Mouse (Mus musculus) G1E (cell line): ENCODE results near the gene Tmem132b. TPM values are rescaled to one million over a fixed set of nuclear protein-coding genes. Genes with fewer than 3 reads are reported as not detected.

Experiments
- ATAC-seq: 2 replicates; pipeline ENCODE4 v1.8.0; 2016; ENCODE audit warnings: mild to moderate bottlenecking; ENCODE audit not compliant: insufficient number of reproducible peaks, poor library complexity, low FRiP score, severe bottlenecking; ENCODE audit errors: extremely low read depth
- DNase-seq: peaks from one replicate; pipeline ENCODE4 v3.0.0; 2012; ENCODE audit warnings: low spot score
- H3K27me3 ChIP-seq: 2 replicates; pipeline ENCODE4 v1.6.1; 2012; ENCODE audit warnings: mild to moderate bottlenecking, low read length, inconsistent platforms; ENCODE audit not compliant: insufficient read depth
- H3K36me3 ChIP-seq: replicated peaks from 2 replicates; pipeline ENCODE3; 2012; ENCODE audit warnings: mild to moderate bottlenecking, inconsistent platforms
- H3K4me1 ChIP-seq: 2 replicates; pipeline ENCODE4 v1.6.1; 2012; ENCODE audit warnings: low read depth, low read length, inconsistent platforms, mixed read lengths; ENCODE audit not compliant: insufficient read depth
- H3K4me3 ChIP-seq: 2 replicates; pipeline ENCODE4 v1.5.1; 2012; ENCODE audit warnings: low read depth, mild to moderate bottlenecking, inconsistent platforms, low read length, moderate library complexity, mixed read lengths
- H3K9me3 ChIP-seq: replicated peaks from 2 replicates; pipeline ENCODE4 v1.6.1; 2012; ENCODE audit warnings: inconsistent platforms
- CTCF ChIP-seq: IDR thresholded peaks from 2 replicates; pipeline ENCODE4 v1.5.1; 2012; ENCODE audit warnings: low read depth, low read length, inconsistent platforms, mixed read lengths
- GATA1 ChIP-seq: IDR thresholded peaks from 2 replicates; pipeline ENCODE4 v1.6.1; 2012; ENCODE audit warnings: borderline replicate concordance, low read length, inconsistent platforms, mixed read lengths
- GATA2 ChIP-seq: IDR thresholded peaks from 2 replicates; pipeline ENCODE4 v1.6.1; 2012; ENCODE audit warnings: low read depth, low read length, inconsistent platforms, borderline replicate concordance
- POLR2AphosphoS5 ChIP-seq: IDR thresholded peaks from 2 replicates; pipeline ENCODE4 v1.6.1; 2012; ENCODE audit warnings: low read depth, low read length, inconsistent platforms; ENCODE audit not compliant: insufficient replicate concordance
- TAL1 ChIP-seq: conservative IDR thresholded peaks from 2 replicates; pipeline ENCODE4 v1.6.1; 2012; ENCODE audit warnings: low read depth, low read length, inconsistent platforms, mixed read lengths
- polyA plus RNA-seq: library from polyadenylated mRNA; stranded (reverse); fragments of >175 nt; gene quantifications from 2 replicates; pipeline ENCODE4 v1.2.3, GENCODE M21; 2012
- total RNA-seq, 2 experiments: library from RNA; stranded (forward) in 1 of 2; stranded (reverse) in 1 of 2; fragments of 200-1000 nt in 1 of 2; fragments of >200 nt in 1 of 2; fragmentation: Nextera tagmentation in 1 of 2; gene quantifications; 2 replicates each; pipeline ENCODE4 v1.2.3; 2014 to 2017

Gene Tmem132b
- total and polyA plus RNA-seq, 3 experiments, result 0.11 TPM; not detected in 2

DNA sequence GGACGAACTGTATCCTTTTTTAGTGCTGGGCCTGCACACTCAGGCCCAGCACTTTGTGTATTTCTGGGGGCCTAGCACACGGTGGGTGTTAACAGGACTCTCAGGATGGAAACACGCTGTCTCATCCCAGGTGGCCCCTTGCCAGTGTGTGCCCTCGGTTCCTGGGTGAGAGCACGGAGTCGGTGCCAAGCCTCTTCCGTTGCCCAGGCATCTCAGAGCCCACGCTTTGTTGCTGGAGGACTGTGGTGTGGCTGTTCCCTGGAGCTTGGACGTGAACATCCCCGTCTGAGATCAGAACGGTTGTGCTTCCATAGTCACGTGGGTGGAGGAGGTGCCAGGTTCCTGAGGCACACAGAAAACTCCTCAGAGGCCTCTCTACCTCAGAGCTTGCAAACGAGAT lies 47.1 kb downstream of the Tmem132b start:
- TF ChIP-seq CTCF (no peak), TAL1 (no peak), GATA2 (no peak), GATA1 (no peak), POLR2AphosphoS5 (no peak)
- DNase-seq (no peak), ATAC-seq (no peak)
- Histone ChIP-seq H3K27me3 (no peaks in the 10 kb centered on the region), H3K4me3 (no peak overlapping the region; the same call in 1 of the 2 replicates), H3K36me3 (no peaks in the 10 kb centered on the region), H3K9me3 (peaks cover 67% of the 10 kb centered on the region), H3K4me1 (no peaks in the 10 kb centered on the region)

DNA sequence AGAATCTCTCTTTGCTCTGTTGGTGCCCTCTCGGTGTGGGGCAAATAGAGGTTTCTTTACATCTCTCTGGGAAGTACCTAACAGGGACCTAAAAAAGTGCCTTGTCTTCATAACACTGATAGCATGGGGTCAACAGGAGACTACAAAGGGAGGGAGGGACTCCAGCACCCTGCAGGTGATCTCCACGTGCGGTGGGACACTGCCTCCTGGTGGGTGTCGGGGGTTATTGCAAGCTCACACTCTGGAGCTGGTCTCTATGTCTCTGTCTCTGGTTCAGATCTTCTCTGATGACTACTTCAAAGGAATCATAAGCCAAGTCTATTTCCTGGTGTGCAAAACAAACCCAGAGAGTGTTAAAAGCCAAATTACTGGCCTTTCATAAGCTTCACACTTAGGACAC lies 47.6 kb downstream of the Tmem132b start:
- Histone ChIP-seq H3K9me3 (peaks cover 68% of the 10 kb centered on the region), H3K36me3 (no peaks in the 10 kb centered on the region), H3K27me3 (no peaks in the 10 kb centered on the region), H3K4me3 (no peak overlapping the region), H3K4me1 (no peaks in the 10 kb centered on the region)
- ATAC-seq, result no peak
- TF ChIP-seq GATA2 (no peak), CTCF (no peak), TAL1 (no peak), GATA1 (no peak), POLR2AphosphoS5 (no peak)
- no peak for DNase-seq

DNA sequence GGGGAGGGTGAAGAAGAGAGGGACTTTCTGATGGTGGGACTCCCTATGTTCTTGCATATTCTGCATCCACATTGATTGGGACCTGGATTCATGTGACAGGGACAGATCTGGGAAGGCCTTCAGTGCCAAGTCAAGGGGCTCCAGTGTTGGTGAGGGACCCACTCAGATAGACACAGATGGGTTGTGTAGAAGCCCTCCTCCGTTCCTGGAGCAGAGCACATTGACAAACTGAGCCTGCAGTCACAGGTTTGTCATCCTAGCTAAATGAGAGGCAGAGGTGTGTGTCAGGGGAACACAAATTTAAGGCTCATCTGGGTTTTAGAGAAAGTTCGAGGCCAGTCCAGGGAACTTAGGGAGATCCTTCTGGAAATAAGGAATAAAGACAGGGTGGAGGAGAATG lies 51.7 kb downstream of the Tmem132b start:
- Histone ChIP-seq H3K4me3 (no peak overlapping the region), H3K36me3 (no peaks in the 10 kb centered on the region), H3K27me3 (no peaks in the 10 kb centered on the region), H3K4me1 (no peaks in the 10 kb centered on the region), H3K9me3 (peaks cover 77% of the 10 kb centered on the region)
- DNase-seq (no peak), ATAC-seq (no peak)
- TF ChIP-seq GATA2, result no peak
- no peak for TF ChIP-seq POLR2AphosphoS5
- no peak for TF ChIP-seq CTCF
- no peak for TF ChIP-seq GATA1

DNA sequence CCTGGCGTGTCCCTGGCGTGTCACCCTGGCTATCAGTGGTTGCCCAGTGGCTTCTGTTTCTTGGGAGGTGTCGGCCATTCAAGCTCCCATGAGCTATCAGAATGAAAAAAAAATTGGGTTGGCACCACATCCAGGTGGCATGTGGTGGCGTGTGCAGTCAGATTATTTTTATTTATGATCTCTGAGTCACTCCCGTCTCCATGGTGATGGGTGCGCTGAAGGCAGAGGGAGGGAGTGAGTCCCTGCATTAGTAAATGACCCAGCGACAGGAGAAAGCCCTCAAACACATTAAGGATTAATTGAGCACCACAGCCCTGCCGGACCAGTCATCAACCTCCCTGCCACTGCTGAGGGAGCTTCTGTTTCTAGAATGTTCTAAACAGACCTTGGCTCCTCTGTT lies 52.3 kb downstream of the Tmem132b start:
- no peak for TF ChIP-seq TAL1
- TF ChIP-seq GATA1, result no peak
- TF ChIP-seq CTCF, result no peak
- no peak for TF ChIP-seq POLR2AphosphoS5
- no peak for TF ChIP-seq GATA2
- H3K9me3 ChIP-seq, result peaks cover 76% of the 10 kb centered on the region
- no peaks in the 10 kb centered on the region for H3K4me1 ChIP-seq
- H3K4me3 ChIP-seq, result no peak overlapping the region
- H3K36me3 ChIP-seq, result no peaks in the 10 kb centered on the region
- ATAC-seq (no peak), DNase-seq (no peak)
- no peaks in the 10 kb centered on the region for H3K27me3 ChIP-seq

DNA sequence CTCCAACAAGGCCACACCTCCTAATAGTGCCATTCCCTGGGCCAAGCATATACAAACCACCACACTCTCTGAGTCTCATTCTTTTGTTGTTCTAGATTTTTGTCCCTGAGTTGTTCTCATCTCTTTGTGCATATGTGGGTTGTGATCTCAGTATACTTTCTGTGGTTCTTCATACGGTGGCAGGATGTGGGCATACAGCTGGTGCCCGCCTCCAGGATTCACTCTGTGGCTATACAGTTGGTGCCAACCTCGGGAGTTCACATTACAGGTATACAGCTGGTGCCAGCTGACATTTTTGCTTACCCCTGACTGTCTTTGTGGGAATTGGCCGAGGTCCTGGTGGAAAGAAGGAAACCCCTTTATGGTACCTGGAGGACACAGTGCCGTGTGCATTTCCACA lies 53.6 kb downstream of the Tmem132b start:
- Histone ChIP-seq H3K9me3 (peaks cover 76% of the 10 kb centered on the region), H3K27me3 (no peaks in the 10 kb centered on the region), H3K4me3 (no peak overlapping the region), H3K36me3 (no peaks in the 10 kb centered on the region), H3K4me1 (no peaks in the 10 kb centered on the region)
- DNase-seq (no peak), ATAC-seq (no peak)
- no peak for TF ChIP-seq GATA2
- TF ChIP-seq GATA1, result no peak

DNA sequence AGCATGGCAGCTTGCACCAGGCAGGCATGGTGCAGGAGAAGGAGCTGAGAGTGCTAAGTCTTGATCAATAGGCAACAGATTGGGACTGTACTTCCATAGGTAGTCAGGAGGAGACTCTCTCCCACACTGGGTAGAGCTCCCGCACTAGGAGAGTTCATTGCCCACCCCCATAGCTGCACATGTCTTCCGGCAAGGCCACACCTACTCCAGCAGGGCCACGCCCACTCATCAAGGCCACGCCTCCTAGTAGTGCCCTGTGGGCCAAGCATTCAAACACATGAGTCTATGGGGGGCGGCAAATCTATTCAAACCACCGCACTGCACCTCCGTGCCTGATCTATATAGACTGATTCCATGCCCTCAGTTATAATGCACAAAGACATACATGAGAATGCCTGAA lies 56.6 kb downstream of the Tmem132b start:
- DNase-seq, result no peak
- H3K4me3 ChIP-seq, result no peak overlapping the region
- peaks cover 77% of the 10 kb centered on the region for H3K9me3 ChIP-seq
- ATAC-seq, result no peak
- H3K36me3 ChIP-seq, result no peaks in the 10 kb centered on the region
- no peaks in the 10 kb centered on the region for H3K27me3 ChIP-seq
- TF ChIP-seq TAL1, result no peak
- TF ChIP-seq GATA1, result no peak
- no peak for TF ChIP-seq CTCF
- TF ChIP-seq POLR2AphosphoS5, result no peak
- TF ChIP-seq GATA2, result no peak
- H3K4me1 ChIP-seq, result no peaks in the 10 kb centered on the region

DNA sequence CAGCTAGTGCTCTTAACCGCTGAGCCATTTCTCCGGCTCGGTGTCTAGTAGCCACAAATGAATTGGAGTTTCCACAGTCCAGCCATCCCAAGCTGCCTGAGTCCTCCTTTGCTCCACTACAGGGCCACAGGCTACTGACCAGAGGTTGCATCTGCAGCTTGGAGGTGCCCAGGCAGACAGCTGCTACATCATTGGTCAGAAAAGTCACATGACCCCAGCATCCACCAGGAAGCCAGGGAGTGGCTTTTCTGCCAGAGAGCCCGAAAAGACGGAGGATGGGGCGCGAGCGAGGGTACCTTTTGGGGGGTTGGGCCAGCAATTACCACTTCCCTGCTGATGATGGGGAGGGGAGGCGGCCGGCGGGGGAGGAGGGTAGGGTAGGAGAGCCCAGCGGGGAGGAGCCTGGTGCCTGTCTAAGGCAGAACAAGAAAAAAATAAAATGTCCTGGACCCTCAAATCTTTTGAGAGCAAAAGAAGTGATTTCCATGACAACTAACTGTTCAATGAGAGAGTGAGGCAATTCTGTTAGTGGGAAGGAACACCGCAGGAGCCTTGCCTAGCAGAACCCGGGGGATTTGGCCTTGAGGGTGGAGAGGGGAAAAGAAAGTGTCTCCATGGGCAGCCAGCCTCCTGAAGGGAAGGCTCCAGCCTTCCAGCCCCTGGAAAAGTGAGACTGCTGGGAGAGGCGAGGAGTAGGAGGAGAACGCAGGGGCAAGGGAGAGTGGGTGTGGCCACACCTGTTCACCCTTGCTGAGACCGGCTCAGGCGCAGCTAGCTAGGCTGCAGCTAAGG lies 57.5 kb downstream of the Tmem132b start:
- H3K4me1 ChIP-seq, result no peaks in the 10 kb centered on the region
- H3K27me3 ChIP-seq, result no peaks in the 10 kb centered on the region
- ATAC-seq (no peak), DNase-seq (no peak)
- no peak for TF ChIP-seq GATA2
- H3K4me3 ChIP-seq, result no peak overlapping the region
- no peaks in the 10 kb centered on the region for H3K36me3 ChIP-seq
- H3K9me3 ChIP-seq, result peaks cover 74% of the 10 kb centered on the region
